20 mouse cellular contexts compared by ENCODE assay signal in genomic region chr10:12983516-12983915, GRCm38 (mm10). TPM values are rescaled to one million over a fixed set of nuclear protein-coding genes. Genes with fewer than 3 reads are reported as not detected.
DNase-seq lines count a peak whose midpoint lies in the region; ATAC-seq and TF ChIP-seq lines count a peak whose summit lies in the region.
"Had no signal": no experiment of that assay in that cellular context is flagged by ENCODE, and none has a peak within 500 bp of the region (broad histone marks: within the 10 kb centered on the region; RNA-seq: fewer than 3 reads in every experiment).

No protein-coding gene starts in this region.

- no peak overlapping the region for H3K4me3 ChIP-seq in liver, embryonic 11.5 days (ENCODE audit: low read depth, low read length)
- H3K4me3 ChIP-seq in liver, postnatal 0 days (ENCODE audit: low read depth, low read length): no peak overlapping the region
- H3K4me3 ChIP-seq in liver, embryonic 13.5 days (replicated peaks): no peak overlapping the region
- no peak overlapping the region for H3K4me3 ChIP-seq in liver, embryonic 14.5 days (ENCODE audit: insufficient read depth in 1 of 2, low read depth in 2 of 2, low read length in 2 of 2)
- no peak overlapping the region for H3K4me3 ChIP-seq in midbrain, embryonic 15.5 days
- H3K4me3 ChIP-seq: embryonic facial prominence, embryonic 10.5 days; embryonic facial prominence, embryonic 12.5 days; forebrain, embryonic 13.5 days; forebrain, embryonic 15.5 days had no signal

- no peak overlapping the region for H3K9ac ChIP-seq in liver, embryonic 11.5 days (ENCODE audit: low read depth, low read length)
- no peak overlapping the region for H3K9ac ChIP-seq in liver, postnatal 0 days (replicated peaks)
- no peak overlapping the region for H3K9ac ChIP-seq in liver, embryonic 13.5 days
- H3K9ac ChIP-seq in liver, embryonic 14.5 days (replicated peaks): no peak overlapping the region
- H3K9ac ChIP-seq in midbrain, embryonic 15.5 days: no peak overlapping the region
- H3K9ac ChIP-seq: embryonic facial prominence, embryonic 12.5 days; forebrain, embryonic 13.5 days; forebrain, embryonic 15.5 days had no signal

- H3K4me1 ChIP-seq in liver, embryonic 11.5 days (replicated peaks; ENCODE audit: control insufficient read depth, insufficient read depth, low read length): peaks cover 11% of the 10 kb centered on the region
- peaks cover 6% of the 10 kb centered on the region; the same call in 1 of the 2 replicates for H3K4me1 ChIP-seq in liver, postnatal 0 days (ENCODE audit: insufficient read depth)
- peaks cover 31% of the 10 kb centered on the region for H3K4me1 ChIP-seq in liver, embryonic 13.5 days (replicated peaks)
- peaks cover 0 to 6% of the 10 kb centered on the region in 2 experiments; a peak in 3 of 4 replicates for H3K4me1 ChIP-seq in liver, embryonic 14.5 days (replicated peaks; ENCODE audit: control insufficient read depth in 2 of 2, insufficient read depth in 2 of 2, low read length in 1 of 2)
- H3K4me1 ChIP-seq in midbrain, embryonic 15.5 days: no peaks in the 10 kb centered on the region
- H3K4me1 ChIP-seq: embryonic facial prominence, embryonic 10.5 days; embryonic facial prominence, embryonic 12.5 days had no signal

- WGBS in liver, embryonic 11.5 days: 43% methylated on average over 3 of the region's 3 CpGs
- 58% methylated on average over 3 of the region's 3 CpGs for WGBS in liver, postnatal 0 days (ENCODE audit: insufficient replicate concordance)
- WGBS in liver, embryonic 13.5 days (ENCODE audit: insufficient replicate concordance): 37% methylated on average over 3 of the region's 3 CpGs
- whole genome bisulfite sequencing in liver, embryonic 14.5 days (ENCODE audit: insufficient replicate concordance): 37% methylated on average over 3 of the region's 3 CpGs
- WGBS in midbrain, embryonic 15.5 days: 77% methylated on average over 3 of the region's 3 CpGs

- no peak for TF ChIP-seq EP300 in liver, postnatal 0 days (IDR thresholded peaks at IDR 0.05; ENCODE audit: low read depth)
- TF ChIP-seq EP300 in liver, embryonic 14.5 days (IDR thresholded peaks at IDR 0.05; ENCODE audit: low read depth): no peak

- no peak for DNase-seq in liver, embryonic 11.5 days (ENCODE audit: low spot score)
- no peak for DNase-seq in liver, postnatal 0 days
- no peak for DNase-seq in liver, embryonic 13.5 days
- DNase-seq in liver, embryonic 14.5 days (ENCODE audit: low read depth in 3 of 3, low spot score in 3 of 3): no peak
- DNase-seq in cerebellum, postnatal 25 days: no peak
- DNase-seq in lung, postnatal 25 days (ENCODE audit: low spot score): no peak
- DNase-seq: adrenal gland, adult 2 months; adrenal gland, postnatal 10 days; adrenal gland, postnatal 25 days; cerebellum, adult 11 months; cerebellum, adult 18-20 months; cerebellum, adult 8-10 months; cerebellum, adult 9-11 months; cerebellum, postnatal 14 days had no signal

- H3K27me3 ChIP-seq in liver, embryonic 11.5 days (replicated peaks; ENCODE audit: control insufficient read depth, insufficient read depth, low read length): no peaks in the 10 kb centered on the region
- H3K27me3 ChIP-seq in liver, postnatal 0 days (ENCODE audit: insufficient read depth, low read length): no peaks in the 10 kb centered on the region
- H3K27me3 ChIP-seq in liver, embryonic 13.5 days: no peaks in the 10 kb centered on the region
- H3K27me3 ChIP-seq in liver, embryonic 14.5 days (ENCODE audit: control insufficient read depth, insufficient read depth, low read length): no peaks in the 10 kb centered on the region
- H3K27me3 ChIP-seq in midbrain, embryonic 15.5 days (replicated peaks): no peaks in the 10 kb centered on the region
- H3K27me3 ChIP-seq: embryonic facial prominence, embryonic 12.5 days; forebrain, embryonic 13.5 days; forebrain, embryonic 15.5 days had no signal

- no peaks in the 10 kb centered on the region for H3K9me3 ChIP-seq in liver, embryonic 11.5 days (ENCODE audit: control insufficient read depth, low read length)
- H3K9me3 ChIP-seq in liver, postnatal 0 days (ENCODE audit: low read length): no peaks in the 10 kb centered on the region
- no peaks in the 10 kb centered on the region for H3K9me3 ChIP-seq in liver, embryonic 13.5 days (replicated peaks)
- H3K9me3 ChIP-seq in liver, embryonic 14.5 days (ENCODE audit: control insufficient read depth, low read length): no peaks in the 10 kb centered on the region
- H3K9me3 ChIP-seq in midbrain, embryonic 15.5 days: no peaks in the 10 kb centered on the region
- H3K9me3 ChIP-seq: embryonic facial prominence, embryonic 10.5 days; embryonic facial prominence, embryonic 12.5 days; forebrain, embryonic 13.5 days; forebrain, embryonic 15.5 days had no signal

- no peak overlapping the region for H3K27ac ChIP-seq in liver, embryonic 11.5 days (ENCODE audit: low read depth, low read length)
- no peak overlapping the region for H3K27ac ChIP-seq in liver, postnatal 0 days (ENCODE audit: low read depth)
- H3K27ac ChIP-seq in liver, embryonic 13.5 days: no peak overlapping the region
- no peak overlapping the region for H3K27ac ChIP-seq in liver, embryonic 14.5 days
- no peak overlapping the region for H3K27ac ChIP-seq in midbrain, embryonic 15.5 days
- H3K27ac ChIP-seq: embryonic facial prominence, embryonic 10.5 days; embryonic facial prominence, embryonic 12.5 days; forebrain, embryonic 13.5 days; forebrain, embryonic 15.5 days had no signal

- H3K36me3 ChIP-seq in liver, embryonic 11.5 days (ENCODE audit: control insufficient read depth, insufficient read depth, low read length): no peaks in the 10 kb centered on the region
- H3K36me3 ChIP-seq in liver, postnatal 0 days (replicated peaks; ENCODE audit: insufficient read depth, low read length): no peaks in the 10 kb centered on the region
- H3K36me3 ChIP-seq in liver, embryonic 13.5 days: no peaks in the 10 kb centered on the region
- no peaks in the 10 kb centered on the region for H3K36me3 ChIP-seq in liver, embryonic 14.5 days (replicated peaks; ENCODE audit: control insufficient read depth, insufficient read depth, low read depth)
- no peaks in the 10 kb centered on the region for H3K36me3 ChIP-seq in midbrain, embryonic 15.5 days (replicated peaks)
- H3K36me3 ChIP-seq: embryonic facial prominence, embryonic 10.5 days; embryonic facial prominence, embryonic 12.5 days; forebrain, embryonic 15.5 days had no signal

- peak; percentile 56 for ATAC-seq in liver, embryonic 11.5 days (replicated peaks; ENCODE audit: low FRiP score)
- ATAC-seq in liver, postnatal 0 days: no peak
- ATAC-seq in liver, embryonic 13.5 days (ENCODE audit: low read depth): peak; percentile 62
- peak; percentile 65; the same call in 1 of the 2 replicates for ATAC-seq in liver, embryonic 14.5 days (ENCODE audit: insufficient read depth)
- ATAC-seq in megakaryocyte progenitor cell, adult 5-6 weeks (replicated peaks; ENCODE audit: poor library complexity): peak; percentile 51
- no peak for ATAC-seq in midbrain, embryonic 15.5 days (replicated peaks)
- ATAC-seq: forebrain, embryonic 13.5 days; forebrain, embryonic 15.5 days had no signal

- no peak overlapping the region for H3K4me2 ChIP-seq in liver, embryonic 11.5 days
- no peak overlapping the region for H3K4me2 ChIP-seq in liver, postnatal 0 days (ENCODE audit: low read depth, low read length)
- no peak overlapping the region for H3K4me2 ChIP-seq in liver, embryonic 13.5 days
- no peak overlapping the region for H3K4me2 ChIP-seq in liver, embryonic 14.5 days (ENCODE audit: low read depth)
- H3K4me2 ChIP-seq in midbrain, embryonic 15.5 days: no peak overlapping the region
- H3K4me2 ChIP-seq: embryonic facial prominence, embryonic 12.5 days; forebrain, embryonic 13.5 days; forebrain, embryonic 15.5 days had no signal

- TF ChIP-seq CTCF in liver, postnatal 0 days (IDR thresholded peaks at IDR 0.05; ENCODE audit: low read depth): no peak
- no peak for TF ChIP-seq CTCF in liver, embryonic 14.5 days (IDR thresholded peaks at IDR 0.05; ENCODE audit: low read depth)

RNA-seq across cellular contexts. Expression of gene Stx11, which starts 19.4 kb away (rescaled TPM):
- polyA plus RNA-seq in liver, embryonic 11.5 days (2014; fragmentation: Nextera tagmentation; extraction: Ambion mirVana): 12.6 and 14.9 TPM in 2 replicates
- 10.3 and 11.9 TPM in 2 replicates for polyA plus RNA-seq in liver, postnatal 0 days (2015; fragmentation: Nextera tagmentation; extraction: Ambion mirVana)
- polyA plus RNA-seq in liver, embryonic 13.5 days (2015; fragmentation: Nextera tagmentation; extraction: Ambion mirVana): 12.5 and 13.6 TPM in 2 replicates
- polyA plus RNA-seq in liver, embryonic 14.5 days (2012; rRNA removed): 5.7 and 6.1 TPM in 2 replicates
- polyA plus RNA-seq in liver, embryonic 14.5 days (2014; fragmentation: Nextera tagmentation; extraction: Ambion mirVana): 12.3 and 13.1 TPM in 2 replicates
- total RNA-seq in megakaryocyte progenitor cell, adult 5-6 weeks (2015): 5.1 and 7.6 TPM in 2 replicates
- total RNA-seq in megakaryocyte progenitor cell, adult 5-6 weeks (2017): 5.7 and 6.8 TPM in 2 replicates
- 1.4 and 1.7 TPM in 2 replicates for polyA plus RNA-seq in midbrain, embryonic 15.5 days (2015; fragmentation: Nextera tagmentation; extraction: Ambion mirVana)

RNA-seq across cellular contexts. Expression of gene Sf3b5, which starts 21.6 kb away (rescaled TPM):
- 48.0 and 50.1 TPM in 2 replicates for polyA plus RNA-seq in liver, embryonic 11.5 days (2014; fragmentation: Nextera tagmentation; extraction: Ambion mirVana)
- 14.3 and 15.5 TPM in 2 replicates for polyA plus RNA-seq in liver, postnatal 0 days (2015; fragmentation: Nextera tagmentation; extraction: Ambion mirVana)
- polyA plus RNA-seq in liver, embryonic 13.5 days (2015; fragmentation: Nextera tagmentation; extraction: Ambion mirVana): 26.0 and 28.3 TPM in 2 replicates
- polyA plus RNA-seq in liver, embryonic 14.5 days (2012; rRNA removed): 22.5 and 27.8 TPM in 2 replicates
- 23.1 and 24.9 TPM in 2 replicates for polyA plus RNA-seq in liver, embryonic 14.5 days (2014; fragmentation: Nextera tagmentation; extraction: Ambion mirVana)
- 17.4 and 18.7 TPM in 2 replicates for total RNA-seq in megakaryocyte progenitor cell, adult 5-6 weeks (2015)
- total RNA-seq in megakaryocyte progenitor cell, adult 5-6 weeks (2017): 23.3 and 23.4 TPM in 2 replicates
- 21.6 and 21.9 TPM in 2 replicates for polyA plus RNA-seq in midbrain, embryonic 15.5 days (2015; fragmentation: Nextera tagmentation; extraction: Ambion mirVana)

Comparison
In these comparisons a context has a peak if more than half of its experiments do, and no peak if none do; other contexts are left out.
1. ATAC-seq: peak in liver, embryonic 11.5 days (single experiment), liver, embryonic 13.5 days (single experiment), liver, embryonic 14.5 days (single experiment) and megakaryocyte progenitor cell, adult 5-6 weeks (single experiment); none in liver, postnatal 0 days (single experiment) and midbrain, embryonic 15.5 days (single experiment).